Mouse (Mus musculus) neural tube, embryonic 13.5 days (tissue): Measurements from ENCODE around the gene Dusp16. TPM values are rescaled to one million over a fixed set of nuclear protein-coding genes. Genes with fewer than 3 reads are reported as not detected.
A peak's percentile ranks its signal among the peaks of the same experiment; 100 is the strongest.

Experiments
- ATAC-seq: fragments of 200-750 bp; cut with Nextera tagmentation; 2 replicates; pipeline ENCODE4 v1.8.0; 2017; ENCODE audit warnings: low read depth, mild to moderate bottlenecking, moderate TSS enrichment, moderate library complexity
- H3K27ac ChIP-seq: fragments of 300-500 bp; sonication (generic); replicated peaks from 2 replicates; pipeline ENCODE4 v1.5.1; 2015; ENCODE audit warnings: moderate library complexity, mild to moderate bottlenecking, inconsistent platforms
- H3K27me3 ChIP-seq: fragments of 300-500 bp; sonication (generic); 2 replicates; pipeline ENCODE4 v1.6.1; 2015; ENCODE audit warnings: mild to moderate bottlenecking, inconsistent platforms
- H3K36me3 ChIP-seq: fragments of 300-500 bp; sonication (generic); 2 replicates; pipeline ENCODE4 v1.6.1; 2015; ENCODE audit warnings: mild to moderate bottlenecking, inconsistent platforms
- H3K4me1 ChIP-seq: fragments of 300-500 bp; sonication (generic); replicated peaks from 2 replicates; pipeline ENCODE4 v1.6.1; 2015; ENCODE audit warnings: inconsistent platforms
- H3K4me2 ChIP-seq: fragments of 300-500 bp; sonication (generic); 2 replicates; pipeline ENCODE4 v1.6.1; 2015; ENCODE audit warnings: inconsistent platforms, mild to moderate bottlenecking, moderate library complexity
- H3K4me3 ChIP-seq: fragments of 300-500 bp; sonication (generic); 2 replicates; pipeline ENCODE4 v1.5.1; 2015; ENCODE audit warnings: mild to moderate bottlenecking, inconsistent platforms
- H3K9ac ChIP-seq: fragments of 300-500 bp; sonication (generic); 2 replicates; pipeline ENCODE4 v1.6.1; 2015; ENCODE audit warnings: moderate library complexity, mild to moderate bottlenecking, inconsistent platforms
- H3K9me3 ChIP-seq: fragments of 300-500 bp; sonication (generic); 2 replicates; pipeline ENCODE4 v1.6.1; 2016; ENCODE audit warnings: inconsistent platforms
- WGBS: fragments of 180-500 bp; shearing (Covaris S2); methylation state at CpG from one replicate; pipeline ENCODE4 v1.1.7; 2015; 5-methylcytosine and 5-hydroxymethylcytosine counted together
- polyA plus RNA-seq: library from polyadenylated mRNA; unstranded; fragments of >200 nt; fragmentation: Nextera tagmentation; extraction: Ambion mirVana; gene quantifications from 2 replicates; pipeline ENCODE4 v1.2.1, GENCODE M21; 2015

Dusp16 gene
- polyA plus RNA-seq, 1 experiment from 2014 or later = 7.0 TPM

DNA sequence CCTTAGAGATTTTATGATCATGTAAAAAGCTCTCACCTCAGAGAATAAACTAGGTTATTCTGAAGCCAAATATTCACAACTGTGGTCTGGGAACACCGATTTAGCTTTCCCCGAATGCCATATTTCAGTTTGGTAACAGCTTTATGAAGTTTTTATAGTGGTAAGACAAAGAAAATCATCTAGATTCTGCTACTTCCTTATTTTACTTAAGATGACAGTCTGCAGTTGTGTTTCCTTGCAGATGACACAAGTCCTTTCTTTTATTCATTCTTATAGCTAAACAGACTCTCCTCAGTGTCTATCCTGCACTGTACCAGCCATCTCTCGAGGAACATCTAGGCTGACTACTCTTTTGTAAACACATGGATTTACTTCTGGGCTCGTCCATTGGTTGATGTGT is 86.0 kb downstream of the Dusp16 start:
- no peak overlapping the region for H3K9ac ChIP-seq
- H3K27ac ChIP-seq = no peak overlapping the region
- H3K4me3 ChIP-seq = no peak overlapping the region
- 85% methylated on average over 4 of the region's 4 CpGs for whole genome bisulfite sequencing
- peaks cover 10% of the 10 kb centered on the region for H3K36me3 ChIP-seq
- H3K27me3 ChIP-seq = no peaks in the 10 kb centered on the region
- ATAC-seq = no peak
- no peaks in the 10 kb centered on the region for H3K4me1 ChIP-seq
- H3K4me2 ChIP-seq = no peak overlapping the region
- H3K9me3 ChIP-seq = no peaks in the 10 kb centered on the region

DNA sequence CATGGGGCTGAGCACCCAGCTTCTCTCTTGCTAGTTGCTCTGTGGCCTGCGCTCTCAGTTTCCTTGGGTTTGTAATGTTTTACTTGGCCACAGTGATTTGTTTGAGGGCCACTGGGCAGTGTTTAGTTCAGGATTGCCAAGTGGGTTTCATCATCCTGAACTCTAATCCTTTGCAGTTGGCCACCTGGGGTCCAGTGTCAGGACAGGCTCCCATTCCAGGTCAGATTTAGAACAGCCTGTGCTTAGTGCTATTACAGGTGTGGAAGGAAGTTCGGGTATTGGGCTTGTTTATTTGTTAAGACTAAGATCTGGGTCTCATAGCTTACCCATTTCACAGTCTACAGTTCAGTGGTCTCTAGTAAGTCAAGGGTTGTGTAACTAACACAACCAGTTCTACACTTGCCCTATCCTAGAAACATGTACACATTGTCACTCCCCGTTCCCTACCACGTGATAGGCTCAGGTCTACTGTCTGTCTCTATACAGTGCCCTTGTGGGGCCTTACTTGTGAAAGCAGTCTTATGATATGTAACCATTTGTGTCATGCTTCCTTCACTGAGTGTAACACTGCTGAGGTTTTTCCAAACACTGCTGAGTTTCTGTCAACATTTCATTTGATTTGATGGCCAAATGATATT is 89.3 kb downstream of the Dusp16 start:
- peaks cover 9% of the 10 kb centered on the region; the same call in 1 of the 2 replicates for H3K36me3 ChIP-seq
- no peak overlapping the region for H3K27ac ChIP-seq

DNA sequence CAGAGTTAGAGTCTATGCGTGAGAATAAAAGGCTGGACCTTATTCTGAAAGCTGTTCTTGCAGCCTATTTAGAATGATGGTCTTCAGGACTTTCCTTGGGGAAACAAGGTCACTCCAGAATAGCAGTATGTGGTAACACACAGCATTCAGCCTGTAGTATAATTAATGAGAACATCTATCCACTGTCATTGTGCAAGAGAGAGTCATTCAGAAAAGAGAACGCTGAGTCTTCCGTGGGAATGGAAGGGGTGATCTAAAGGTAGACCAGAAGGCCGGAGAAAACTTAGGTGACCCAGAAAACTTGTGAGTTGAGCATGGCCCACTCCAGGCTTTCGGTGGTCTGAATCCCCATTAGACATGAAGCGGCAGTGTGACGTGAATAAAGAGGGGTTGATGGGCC is 90.2 kb downstream of the Dusp16 start:
- no peak for ATAC-seq
- no peaks in the 10 kb centered on the region for H3K9me3 ChIP-seq
- 96% methylated on average over 7 of the region's 7 CpGs for WGBS
- no peak overlapping the region for H3K27ac ChIP-seq
- no peak overlapping the region for H3K4me3 ChIP-seq
- H3K36me3 ChIP-seq = peaks cover 10% of the 10 kb centered on the region; the same call in 1 of the 2 replicates
- H3K4me1 ChIP-seq = peaks cover 4% of the 10 kb centered on the region; the same call in 1 of the 2 replicates
- no peak overlapping the region for H3K9ac ChIP-seq
- H3K4me2 ChIP-seq = no peak overlapping the region
- H3K27me3 ChIP-seq = no peaks in the 10 kb centered on the region

More for the DNA sequence above, 89.3 kb downstream of the Dusp16 start:
- no peak overlapping the region for H3K9ac ChIP-seq
- WGBS = 88% methylated on average over 4 of the region's 4 CpGs
- no peak for ATAC-seq
- peaks cover 4% of the 10 kb centered on the region; the same call in 1 of the 2 replicates for H3K4me1 ChIP-seq
- H3K27me3 ChIP-seq = no peaks in the 10 kb centered on the region
- no peak overlapping the region for H3K4me3 ChIP-seq
- no peak overlapping the region for H3K4me2 ChIP-seq
- no peaks in the 10 kb centered on the region for H3K9me3 ChIP-seq

DNA sequence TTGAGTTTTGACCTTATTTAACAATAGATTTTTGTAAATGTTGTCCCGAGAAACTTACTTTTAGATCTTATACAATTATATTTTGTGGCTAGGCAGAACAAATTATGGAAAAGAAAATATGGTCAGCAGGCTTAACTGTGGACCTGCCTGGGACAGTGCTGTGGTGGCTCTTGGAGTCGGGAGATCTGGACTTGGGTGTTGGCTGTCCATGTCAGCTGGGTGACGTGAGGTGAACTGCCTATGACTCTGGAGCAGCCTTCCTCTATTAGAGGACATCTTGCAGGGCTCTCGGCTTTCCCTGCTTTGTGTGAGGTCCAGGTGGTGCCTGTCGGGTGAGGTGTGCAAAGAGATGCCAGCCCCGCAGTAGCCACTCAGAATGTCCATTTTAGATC is 91.2 kb downstream of the Dusp16 start:
- ATAC-seq = no peak; the same call in 1 of the 2 replicates
- Histone ChIP-seq H3K9ac (no peak overlapping the region), H3K27ac (no peak overlapping the region), H3K4me2 (no peak overlapping the region), H3K9me3 (no peaks in the 10 kb centered on the region), H3K4me1 (peaks cover 4% of the 10 kb centered on the region; the same call in 1 of the 2 replicates), H3K4me3 (no peak overlapping the region), H3K36me3 (peaks cover 10% of the 10 kb centered on the region; the same call in 1 of the 2 replicates), H3K27me3 (no peaks in the 10 kb centered on the region)
- 95% methylated on average over 6 of the region's 6 CpGs for whole genome bisulfite sequencing

DNA sequence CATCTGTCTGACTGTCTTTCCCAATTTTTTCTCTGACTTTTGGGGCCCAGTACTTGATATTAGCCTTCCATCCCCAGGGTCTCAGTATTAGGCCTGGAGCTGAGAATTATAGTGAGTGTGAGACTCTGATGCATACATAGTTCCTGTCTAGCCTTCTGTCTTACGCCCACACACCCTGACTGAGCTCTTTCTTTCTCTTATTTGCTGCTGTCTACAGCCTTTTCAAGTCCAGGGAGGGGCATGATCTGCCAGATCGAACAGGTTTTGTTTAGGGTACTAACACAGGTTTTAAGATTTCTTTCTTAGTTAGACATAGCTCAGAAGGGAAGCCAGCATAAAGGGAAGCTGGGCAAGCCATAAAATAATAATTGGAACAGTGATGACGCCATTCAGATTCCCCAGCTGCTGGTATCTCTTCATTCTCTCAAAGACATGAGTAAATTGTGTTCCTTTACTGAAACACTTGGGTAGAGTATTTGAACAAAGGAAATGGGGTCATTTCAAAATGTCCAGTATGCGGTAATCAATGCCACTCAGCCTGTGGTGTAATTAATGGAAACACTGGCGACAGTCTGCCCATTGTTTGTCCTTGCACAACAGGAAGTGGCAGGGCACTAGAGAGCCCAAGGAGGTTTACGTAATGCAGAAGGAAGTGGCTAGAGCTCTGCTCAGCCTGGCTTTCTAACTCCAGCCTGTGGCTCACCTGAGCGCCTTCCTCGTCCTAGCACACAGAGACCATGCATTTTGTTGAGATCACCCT is 91.8 kb downstream of the Dusp16 start:
- Histone ChIP-seq H3K27me3 (no peaks in the 10 kb centered on the region), H3K27ac (0 out of 2 replicates have a peak overlapping the region, but pooled peaks have one; percentile 18), H3K36me3 (peaks cover 10% of the 10 kb centered on the region; the same call in 1 of the 2 replicates), H3K9ac (no peak overlapping the region), H3K4me1 (peaks cover 4% of the 10 kb centered on the region; the same call in 1 of the 2 replicates), H3K4me3 (no peak overlapping the region), H3K9me3 (no peaks in the 10 kb centered on the region), H3K4me2 (no peak overlapping the region)
- 44% methylated on average over 8 of the region's 8 CpGs for WGBS
- no peak; the same call in 1 of the 2 replicates for ATAC-seq

DNA sequence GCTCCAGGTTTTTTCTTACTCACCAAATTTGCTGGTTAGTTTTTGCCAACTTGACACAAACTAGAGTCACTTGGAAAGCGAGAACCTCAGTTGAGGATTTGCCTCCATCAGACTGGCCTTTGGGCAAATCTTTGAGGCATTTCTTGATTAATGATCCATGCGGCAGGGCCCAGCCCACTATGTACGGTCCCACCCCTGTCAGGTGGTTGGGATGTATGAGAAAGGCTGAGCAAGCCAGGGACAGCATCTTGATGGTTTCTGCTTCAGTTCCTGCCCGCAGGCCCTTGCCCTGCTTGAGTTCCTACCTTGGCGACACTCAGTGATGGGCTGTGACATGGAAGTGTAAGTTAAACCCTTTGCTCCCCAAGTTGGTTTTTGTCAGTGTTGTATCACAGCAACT is 94.2 kb downstream of the Dusp16 start:
- no peak overlapping the region for H3K4me3 ChIP-seq
- no peaks in the 10 kb centered on the region for H3K27me3 ChIP-seq
- H3K36me3 ChIP-seq = peaks cover 10% of the 10 kb centered on the region; the same call in 1 of the 2 replicates
- H3K4me1 ChIP-seq = peaks cover 4% of the 10 kb centered on the region; the same call in 1 of the 2 replicates
- H3K27ac ChIP-seq = no peak overlapping the region
- ATAC-seq = no peak
- H3K9me3 ChIP-seq = no peaks in the 10 kb centered on the region
- no peak overlapping the region for H3K4me2 ChIP-seq
- no peak overlapping the region for H3K9ac ChIP-seq
- WGBS = 87% methylated on average over 5 of the region's 5 CpGs

DNA sequence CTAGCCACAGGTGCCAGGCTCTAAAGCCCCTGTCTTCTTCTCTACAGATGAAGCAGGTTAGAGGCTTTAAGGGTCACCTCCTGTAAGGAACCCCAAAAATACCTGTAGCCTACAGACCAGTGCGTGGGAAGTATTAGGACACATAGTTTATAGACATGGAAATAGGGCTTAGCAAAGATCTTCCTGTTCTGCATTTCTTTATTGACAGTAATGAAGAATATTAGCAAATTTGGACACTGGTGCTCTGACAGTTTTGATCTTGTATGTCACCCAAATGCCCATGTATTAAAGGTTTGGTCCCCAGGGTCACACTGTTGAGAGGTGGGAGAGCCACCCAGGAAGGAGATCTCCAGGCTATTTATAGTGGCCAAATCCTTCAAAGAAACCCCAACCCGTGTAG is 95.9 kb downstream of the Dusp16 start:
- no peaks in the 10 kb centered on the region for H3K9me3 ChIP-seq
- no peak overlapping the region for H3K4me3 ChIP-seq
- peaks cover 4% of the 10 kb centered on the region; the same call in 1 of the 2 replicates for H3K4me1 ChIP-seq
- H3K4me2 ChIP-seq = no peak overlapping the region
- no peak overlapping the region for H3K27ac ChIP-seq
- no peak for ATAC-seq
- no peaks in the 10 kb centered on the region for H3K27me3 ChIP-seq
- no peak overlapping the region for H3K9ac ChIP-seq
- H3K36me3 ChIP-seq = peaks cover 10% of the 10 kb centered on the region; the same call in 1 of the 2 replicates
- WGBS = 82% methylated on average over 2 of the region's 2 CpGs

DNA sequence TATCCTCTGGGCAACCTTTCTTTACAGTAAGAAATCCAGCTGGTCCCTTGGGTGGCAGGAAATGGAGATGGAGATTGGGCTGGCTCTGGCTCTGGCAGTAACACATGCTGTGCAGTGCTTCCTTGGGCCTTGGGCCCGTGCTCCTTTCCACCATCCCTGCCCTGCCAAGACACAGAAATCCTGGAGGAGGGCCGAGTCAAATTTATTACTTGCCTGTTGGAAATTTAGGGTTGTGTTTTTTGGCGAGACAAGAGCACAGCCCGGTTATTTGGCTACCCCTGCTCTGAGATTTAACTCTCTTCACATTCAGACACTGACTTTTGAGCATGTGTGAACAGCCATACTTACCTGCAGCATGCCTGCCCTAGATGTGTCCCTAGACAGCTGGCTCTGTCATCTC is 96.3 kb downstream of the Dusp16 start:
- Histone ChIP-seq H3K27ac (no peak overlapping the region), H3K4me2 (no peak overlapping the region), H3K9me3 (no peaks in the 10 kb centered on the region), H3K27me3 (no peaks in the 10 kb centered on the region), H3K4me3 (no peak overlapping the region), H3K9ac (no peak overlapping the region), H3K36me3 (peaks cover 10% of the 10 kb centered on the region; the same call in 1 of the 2 replicates), H3K4me1 (peaks cover 4% of the 10 kb centered on the region; the same call in 1 of the 2 replicates)
- WGBS = 69% methylated on average over 4 of the region's 4 CpGs
- no peak for ATAC-seq

DNA sequence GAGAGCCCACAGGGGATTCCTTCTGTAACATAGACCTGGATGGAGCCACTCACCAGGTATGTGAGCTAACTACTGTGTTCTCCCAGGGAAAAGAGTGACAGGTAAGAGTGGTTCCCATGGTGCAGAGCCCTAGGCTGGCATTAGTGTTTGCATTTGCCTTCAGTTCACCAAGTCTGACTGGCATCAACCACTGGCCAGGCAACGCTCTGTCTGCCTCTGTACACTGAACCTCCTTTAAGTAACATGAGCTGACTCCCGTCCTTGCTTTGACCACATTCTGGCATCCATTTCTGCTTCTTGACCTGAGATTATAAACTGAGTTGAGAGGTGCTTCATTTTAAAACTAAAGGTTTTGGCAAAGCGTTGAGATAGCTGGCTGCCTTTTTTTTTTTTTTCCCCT is 96.8 kb downstream of the Dusp16 start:
- Histone ChIP-seq H3K9ac (no peak overlapping the region), H3K27me3 (no peaks in the 10 kb centered on the region), H3K9me3 (no peaks in the 10 kb centered on the region), H3K4me1 (no peaks in the 10 kb centered on the region; the same call in 1 of the 2 replicates), H3K27ac (no peak overlapping the region), H3K4me3 (no peak overlapping the region), H3K4me2 (no peak overlapping the region), H3K36me3 (peaks cover 10% of the 10 kb centered on the region; the same call in 1 of the 2 replicates)
- ATAC-seq = no peak
- 85% methylated on average over 3 of the region's 3 CpGs for WGBS

DNA sequence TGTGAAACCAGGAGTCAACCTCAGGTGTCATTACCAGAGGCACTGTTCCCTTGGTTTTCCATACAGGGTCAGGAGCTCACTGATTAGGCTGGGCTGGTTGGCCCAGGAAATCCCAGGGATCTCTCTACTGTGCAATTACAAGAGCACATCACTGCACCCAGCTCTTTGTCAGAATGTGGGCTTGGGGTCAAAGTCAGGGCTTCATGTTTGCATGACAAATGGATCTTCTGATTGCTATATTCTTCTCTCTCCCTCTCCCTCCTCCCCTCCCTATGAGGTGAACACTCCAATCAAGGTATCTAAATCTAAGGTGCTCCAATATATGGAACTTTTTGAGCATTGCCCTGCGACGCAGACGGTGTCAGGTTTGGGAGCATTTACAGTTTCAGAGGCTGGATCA is 97.4 kb downstream of the Dusp16 start:
- Histone ChIP-seq H3K9me3 (no peaks in the 10 kb centered on the region), H3K27ac (no peak overlapping the region), H3K9ac (no peak overlapping the region), H3K4me3 (no peak overlapping the region), H3K4me2 (no peak overlapping the region), H3K36me3 (peaks cover 10% of the 10 kb centered on the region; the same call in 1 of the 2 replicates), H3K27me3 (no peaks in the 10 kb centered on the region), H3K4me1 (no peaks in the 10 kb centered on the region)
- no peak for ATAC-seq
- WGBS = 98% methylated on average over 3 of the region's 3 CpGs

DNA sequence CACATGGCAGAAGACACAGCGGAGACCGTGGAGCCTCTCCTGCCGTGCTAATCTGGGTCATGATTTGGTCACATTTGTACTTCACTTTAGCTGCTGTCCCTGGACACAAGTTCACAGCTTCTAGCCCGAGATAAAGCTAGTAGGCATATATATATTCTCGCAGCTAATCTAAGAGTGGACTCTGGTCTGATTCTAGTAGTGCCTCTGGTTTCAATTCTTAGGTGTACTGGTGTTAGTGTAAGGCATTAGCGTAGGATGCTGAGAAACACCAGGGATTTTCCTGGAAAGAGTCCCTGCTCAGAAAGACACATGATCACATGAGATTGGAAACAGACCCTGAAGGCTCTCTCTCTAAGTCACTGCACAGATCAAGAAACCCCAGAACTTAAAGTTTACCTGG is 97.9 kb downstream of the Dusp16 start:
- Histone ChIP-seq H3K4me2 (no peak overlapping the region), H3K36me3 (peaks cover 10% of the 10 kb centered on the region; the same call in 1 of the 2 replicates), H3K4me3 (no peak overlapping the region), H3K4me1 (no peaks in the 10 kb centered on the region), H3K9me3 (no peaks in the 10 kb centered on the region), H3K27me3 (no peaks in the 10 kb centered on the region), H3K9ac (no peak overlapping the region), H3K27ac (no peak overlapping the region)
- WGBS = 92% methylated on average over 6 of the region's 6 CpGs
- no peak for ATAC-seq

DNA sequence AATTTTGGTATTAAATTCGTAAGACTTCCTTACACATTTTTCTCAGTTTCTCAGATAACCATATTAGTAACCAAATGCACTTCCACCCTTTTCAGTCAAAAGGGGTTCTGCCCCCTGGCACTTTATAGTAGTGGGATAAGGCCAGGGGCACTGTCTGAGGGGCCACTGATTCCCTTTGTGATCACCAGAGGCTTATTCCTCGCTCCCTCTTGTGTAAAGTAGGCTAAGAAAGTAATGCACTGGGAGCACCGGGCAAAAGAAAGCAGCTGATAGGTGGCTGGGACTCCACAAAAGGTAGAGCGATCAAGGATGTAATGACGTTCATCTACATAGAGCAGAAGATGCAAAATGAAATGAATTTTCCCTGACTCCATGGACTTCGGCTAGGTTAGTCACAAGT is 106.9 kb downstream of the Dusp16 start:
- 87% methylated on average over 6 of the region's 6 CpGs for WGBS
- Histone ChIP-seq H3K9me3 (no peaks in the 10 kb centered on the region), H3K4me1 (peaks cover 4% of the 10 kb centered on the region; the same call in 1 of the 2 replicates), H3K9ac (no peak overlapping the region), H3K27me3 (no peaks in the 10 kb centered on the region), H3K4me3 (no peak overlapping the region), H3K27ac (no peak overlapping the region), H3K36me3 (no peaks in the 10 kb centered on the region), H3K4me2 (no peak overlapping the region)
- ATAC-seq = no peak
